Mouse (Mus musculus): ENCODE measurements around the gene Tmem128.

DNA sequence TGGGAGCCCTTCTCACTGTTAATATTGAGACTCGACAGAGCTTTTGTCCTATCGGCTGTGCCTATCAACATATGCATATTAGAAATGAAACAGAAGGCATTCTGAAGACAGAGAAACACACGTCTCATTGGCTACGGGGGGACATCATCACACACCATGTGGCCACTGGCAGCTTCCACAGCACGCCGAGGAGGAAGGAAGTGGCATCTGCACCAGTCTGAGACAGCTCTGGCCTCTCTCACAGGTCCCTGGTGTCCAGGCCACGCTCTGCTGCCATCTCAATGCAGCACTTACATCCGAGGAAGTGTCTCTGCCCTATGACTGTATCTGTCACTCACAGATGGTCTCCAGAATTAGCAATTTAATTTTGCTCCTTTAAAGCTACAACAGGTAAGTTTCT lies 48.3 kb upstream of the Tmem128 start:
- TF ChIP-seq CTCF (IDR thresholded peaks at IDR 0.05; ENCODE audit: borderline replicate concordance, extremely low read depth, insufficient read depth, insufficient read length) (no peak), POLR2A (IDR thresholded peaks at IDR 0.05; ENCODE audit: borderline replicate concordance, extremely low read depth, insufficient read depth, insufficient read length, poor library complexity, severe bottlenecking) (no peak)

Data from brain, embryonic 14.5 days (tissue).